Mouse (Mus musculus) heart, adult 2 months (tissue): ENCODE results near the gene Zmiz1.

ENCODE experiments used
- CTCF ChIP-seq: fragments of 200-600 bp; IDR thresholded peaks from 2 replicates; pipeline ENCODE4 v1.8.1; 2022; ENCODE audit warnings: antibody characterized with exemption, mild to moderate bottlenecking, moderate library complexity
- EP300 ChIP-seq: fragments of 200-500 bp; IDR thresholded peaks from 2 replicates; pipeline ENCODE4 v1.6.1; 2011; ENCODE audit warnings: low read depth, low read length, control low read depth; ENCODE audit not compliant: insufficient read depth
- POLR2A ChIP-seq: fragments of 200-500 bp; IDR thresholded peaks from 2 replicates; pipeline ENCODE4 v1.6.1; 2011; ENCODE audit warnings: mild to moderate bottlenecking, low read depth, low read length, control low read depth; ENCODE audit not compliant: insufficient read depth

DNA sequence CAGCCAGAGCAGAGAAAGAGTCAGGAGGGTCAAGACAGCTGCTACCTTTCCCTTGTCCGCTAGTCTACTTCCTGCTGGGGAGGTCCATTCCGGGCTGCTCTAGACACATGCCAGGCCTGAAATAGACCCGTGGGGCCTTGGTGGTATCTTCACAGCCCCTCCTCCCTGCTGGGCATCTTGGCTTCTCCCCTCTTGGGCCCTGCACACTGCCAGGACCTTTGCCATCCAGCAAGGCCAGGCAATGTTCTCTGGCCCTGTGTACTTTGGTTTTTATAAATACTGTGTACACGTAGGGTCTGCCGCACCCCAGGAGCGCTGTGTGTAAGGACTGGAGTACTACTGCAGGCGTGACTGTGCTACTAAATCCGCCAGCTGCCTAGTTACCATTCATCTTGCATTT, 54.5 kb downstream of the Zmiz1 start:
- TF ChIP-seq POLR2A, result peak; percentile 25; the same call in 1 of the 2 replicates
- TF ChIP-seq CTCF, result peak; percentile 37
- TF ChIP-seq EP300, result peak; percentile 69; the same call in 1 of the 2 replicates
